In the genomic region with DNA sequence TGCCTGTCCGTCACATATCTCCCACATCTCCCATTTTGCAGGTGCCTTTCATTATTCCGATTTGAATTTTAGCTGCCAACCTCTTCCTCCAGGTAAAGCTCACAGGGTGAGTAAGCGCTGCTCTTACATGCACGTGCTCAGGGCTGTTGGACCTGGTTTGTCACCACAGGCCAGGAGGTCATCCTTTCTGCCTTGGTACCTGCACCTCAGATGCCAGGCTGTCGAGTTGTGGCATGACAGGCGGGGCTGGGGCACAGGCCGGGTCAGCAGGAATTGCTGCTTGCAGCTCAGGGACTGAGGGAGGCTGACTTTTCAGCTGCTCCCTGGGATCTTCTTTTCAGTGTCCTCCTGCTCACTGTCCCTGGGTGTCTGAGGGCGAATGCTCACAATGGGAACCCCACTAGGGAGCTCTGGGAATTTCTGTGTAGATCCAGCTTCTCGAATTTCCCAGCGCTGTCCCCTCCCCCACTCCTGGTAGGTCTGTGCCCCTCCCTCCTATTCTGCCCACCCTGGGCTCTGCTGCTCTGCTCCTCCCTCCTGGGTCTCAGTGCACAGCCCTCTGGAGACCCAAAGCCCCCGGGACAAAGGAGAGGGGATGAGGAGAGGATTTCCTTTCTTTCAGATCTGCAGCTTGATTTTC, we compare ENCODE assay signal across 12 mouse cellular contexts. TPM values are rescaled to one million over a fixed set of nuclear protein-coding genes. Genes with fewer than 3 reads are reported as not detected.
A peak's percentile ranks its signal among the peaks of the same experiment; 100 is the strongest.
DNase-seq lines count a peak whose midpoint lies in the region; ATAC-seq lines count a peak whose summit lies in the region.
"Had no signal": no experiment of that assay in that cellular context is flagged by ENCODE, and none has a peak within 500 bp of the region (broad histone marks: within the 10 kb centered on the region; RNA-seq: fewer than 3 reads in every experiment).

No protein-coding gene starts in this region.

- peaks cover 17% of the 10 kb centered on the region for H3K27me3 ChIP-seq in megakaryocyte, embryonic 14.5 days (replicated peaks)

- peak overlapping the region; percentile 72 for H3K4me3 ChIP-seq in megakaryocyte, embryonic 14.5 days (replicated peaks)
- H3K4me3 ChIP-seq: erythroblast, embryonic 14.5 days; heart, adult 2 months had no signal

- peaks cover 34% of the 10 kb centered on the region for H3K36me3 ChIP-seq in megakaryocyte, embryonic 14.5 days (replicated peaks; ENCODE audit: low read length)
- H3K36me3 ChIP-seq: G1E had no signal

- ATAC-seq in megakaryocyte, adult 5-6 weeks (ENCODE audit: poor library complexity, severe bottlenecking), result no peak

- H3K9me3 ChIP-seq in megakaryocyte, embryonic 14.5 days, result peaks cover 4% of the 10 kb centered on the region; the same call in 1 of the 2 replicates
- H3K9me3 ChIP-seq: G1E had no signal

- peaks cover 57% of the 10 kb centered on the region for H3K4me1 ChIP-seq in megakaryocyte, embryonic 14.5 days

- peak; percentile 71 for DNase-seq in embryo, embryonic 9.5 days (ENCODE audit: extremely low spot score)
- DNase-seq in kidney, postnatal 4 days, result peak; percentile 37 to 41
- DNase-seq in retina, postnatal 1 day, result peak; percentile 62
- no peak for DNase-seq in ovary, adult 18-20 months (ENCODE audit: low spot score)
- DNase-seq in adipocyte (ENCODE audit: low spot score), result no peak
- DNase-seq: adrenal gland, postnatal 10 days; cerebellum, adult 18-20 months; heart, adult 2 months had no signal

RNA-seq across cellular contexts. Expression of a gene that starts 3.2 kb away (rescaled TPM):
- polyA plus RNA-seq in megakaryocyte, embryonic 14.5 days (2012; ENCODE audit: insufficient read depth, low replicate concordance), result 66.2 and 90.1 TPM in 2 replicates
- 1.6 and 1.9 TPM in 2 replicates for total RNA-seq in megakaryocyte, adult 5-6 weeks (2015)
- 2.4 and 5.0 TPM in 2 replicates for total RNA-seq in megakaryocyte, adult 5-6 weeks (2017)
- polyA plus RNA-seq: erythroblast, embryonic 14.5 days; G1E had no signal

RNA-seq across cellular contexts. Expression of a gene that starts 57.8 kb away (rescaled TPM):
- 0.11 TPM in 1 of 2 replicates, not detected in the other for polyA plus RNA-seq in megakaryocyte, embryonic 14.5 days (2012; ENCODE audit: insufficient read depth, low replicate concordance)
- total RNA-seq in megakaryocyte, adult 5-6 weeks (2015), result 4.8 and 5.1 TPM in 2 replicates
- 6.5 and 7.7 TPM in 2 replicates for total RNA-seq in megakaryocyte, adult 5-6 weeks (2017)

Comparison
In these comparisons a context has a peak if more than half of its experiments do, and no peak if none do; other contexts are left out.
1. DNase-seq: peak in embryo, embryonic 9.5 days (single experiment), kidney, postnatal 4 days (2 of 2) and retina, postnatal 1 day (single experiment); none in ovary, adult 18-20 months (single experiment) and adipocyte (single experiment).